In genomic region chr2:155074766-155075330, GRCm38 (mm10) we compare ENCODE assay signal across 8 mouse cellular contexts. TPM values are rescaled to one million over a fixed set of nuclear protein-coding genes. Genes with fewer than 3 reads are reported as not detected.
A peak's percentile ranks its signal among the peaks of the same experiment; 100 is the strongest.
DNase-seq lines count a peak whose midpoint lies in the region; ATAC-seq and TF ChIP-seq lines count a peak whose summit lies in the region.

No protein-coding gene starts in this region.

- no peaks in the 10 kb centered on the region for H3K9me3 ChIP-seq in heart, embryonic 16.5 days (replicated peaks; ENCODE audit: control insufficient read depth, low read length)
- no peaks in the 10 kb centered on the region for H3K9me3 ChIP-seq in liver, embryonic 15.5 days (replicated peaks)
- H3K9me3 ChIP-seq in stomach, embryonic 16.5 days (replicated peaks; ENCODE audit: control insufficient read depth, low read length): no peaks in the 10 kb centered on the region

- H3K27me3 ChIP-seq in thymus, adult 2 months (ENCODE audit: control insufficient read depth, insufficient read depth, low read length): no peaks in the 10 kb centered on the region
- no peaks in the 10 kb centered on the region for H3K27me3 ChIP-seq in heart, embryonic 16.5 days (ENCODE audit: control insufficient read depth, insufficient read depth, low read length)
- H3K27me3 ChIP-seq in liver, embryonic 15.5 days: 0 out of 2 replicates have a peak, but pooled peaks cover 3% of the 10 kb centered on the region
- H3K27me3 ChIP-seq in stomach, embryonic 16.5 days (ENCODE audit: control insufficient read depth, insufficient read depth, low read length): no peaks in the 10 kb centered on the region

- ATAC-seq in heart, embryonic 16.5 days (replicated peaks; ENCODE audit: extremely low read depth, insufficient read depth, low FRiP score): no peak
- no peak for ATAC-seq in liver, embryonic 15.5 days (ENCODE audit: insufficient read depth)
- ATAC-seq in stomach, embryonic 16.5 days (ENCODE audit: insufficient read depth, low FRiP score): no peak; the same call in 1 of the 2 replicates

- H3K9ac ChIP-seq in heart, embryonic 16.5 days (ENCODE audit: low read length): peak overlapping the region; percentile 92
- peak overlapping the region; percentile 84 for H3K9ac ChIP-seq in liver, embryonic 15.5 days
- peak overlapping the region; percentile 91 for H3K9ac ChIP-seq in stomach, embryonic 16.5 days (ENCODE audit: low read length)

- H3K27ac ChIP-seq in thymus, adult 2 months (ENCODE audit: control insufficient read depth, insufficient read depth, low read length): peak overlapping the region; percentile 69
- peak overlapping the region; percentile 60; the same call in 1 of the 2 replicates for H3K27ac ChIP-seq in heart, embryonic 16.5 days (ENCODE audit: low read length)
- peak overlapping the region; percentile 89 for H3K27ac ChIP-seq in liver, embryonic 15.5 days (replicated peaks)
- H3K27ac ChIP-seq in stomach, embryonic 16.5 days (ENCODE audit: low read length): peak overlapping the region; percentile 73

- DNase-seq in gastrocnemius, adult 18-20 months (ENCODE audit: low spot score): peak; percentile 12
- DNase-seq in gastrocnemius, postnatal 4 days (ENCODE audit: low spot score in 2 of 2): no peak
- no peak for DNase-seq in thymus, adult 2 months
- no peak for DNase-seq in thymus, adult 18-20 months
- DNase-seq in urinary bladder, adult 2 months (ENCODE audit: low spot score): no peak

- peaks cover 17% of the 10 kb centered on the region for H3K4me1 ChIP-seq in thymus, adult 2 months (replicated peaks; ENCODE audit: control insufficient read depth, insufficient read depth, low read length)
- peaks cover 13% of the 10 kb centered on the region for H3K4me1 ChIP-seq in heart, embryonic 16.5 days (ENCODE audit: control insufficient read depth, insufficient read depth, low read length)
- peaks cover 52% of the 10 kb centered on the region for H3K4me1 ChIP-seq in liver, embryonic 15.5 days (replicated peaks)
- H3K4me1 ChIP-seq in stomach, embryonic 16.5 days (ENCODE audit: control insufficient read depth, insufficient read depth, low read length): peaks cover 19% of the 10 kb centered on the region

- H3K4me3 ChIP-seq in thymus, adult 2 months (ENCODE audit: control insufficient read depth, insufficient read depth, low read length): peak overlapping the region; percentile 77
- peak overlapping the region; percentile 74 for H3K4me3 ChIP-seq in heart, embryonic 16.5 days (ENCODE audit: low read length)
- H3K4me3 ChIP-seq in liver, embryonic 15.5 days (replicated peaks): peak overlapping the region; percentile 77
- peak overlapping the region; percentile 80 for H3K4me3 ChIP-seq in stomach, embryonic 16.5 days (replicated peaks; ENCODE audit: low read length)

- TF ChIP-seq POLR2A in thymus, adult 2 months (IDR thresholded peaks at IDR 0.05; ENCODE audit: control insufficient read depth, extremely low read depth, insufficient read depth, low read length, poor library complexity): no peak

- peak overlapping the region; percentile 86 for H3K4me2 ChIP-seq in heart, embryonic 16.5 days (ENCODE audit: low read depth, low read length)
- H3K4me2 ChIP-seq in liver, embryonic 15.5 days: peak overlapping the region; percentile 96
- H3K4me2 ChIP-seq in stomach, embryonic 16.5 days (ENCODE audit: low read depth, low read length): peak overlapping the region; percentile 77

- 55% methylated on average over 12 of the region's 12 CpGs for WGBS in thymus, adult 2 months
- 19% methylated on average over 12 of the region's 12 CpGs for WGBS in heart, embryonic 16.5 days
- 14% methylated on average over 12 of the region's 12 CpGs for WGBS in liver, embryonic 15.5 days (ENCODE audit: insufficient replicate concordance)
- WGBS in stomach, embryonic 16.5 days: 19% methylated on average over 12 of the region's 12 CpGs

- no peaks in the 10 kb centered on the region for H3K36me3 ChIP-seq in thymus, adult 2 months (ENCODE audit: control insufficient read depth, insufficient read depth, low read length)
- H3K36me3 ChIP-seq in heart, embryonic 16.5 days (ENCODE audit: control insufficient read depth, insufficient read depth): no peaks in the 10 kb centered on the region
- H3K36me3 ChIP-seq in liver, embryonic 15.5 days (replicated peaks): no peaks in the 10 kb centered on the region
- H3K36me3 ChIP-seq in stomach, embryonic 16.5 days (ENCODE audit: control insufficient read depth, insufficient read depth, low read length): no peaks in the 10 kb centered on the region

- no peak for TF ChIP-seq CTCF in thymus, adult 2 months (IDR thresholded peaks at IDR 0.05; ENCODE audit: borderline replicate concordance, control insufficient read depth, extremely low read depth, insufficient read depth, low read length, poor library complexity)

RNA-seq across cellular contexts. Expression of gene Ahcy, which starts 0.6 kb away (rescaled TPM):
- total RNA-seq in gastrocnemius, adult 18-20 months (2021): 10 to 100 TPM; 14.4 to 15.8 TPM
- 10 to 100 TPM; 25.9 to 28.3 TPM for total RNA-seq in gastrocnemius, postnatal 4 days (2021)
- 90.7 and 99.4 TPM in 2 replicates for polyA plus RNA-seq in thymus, adult 2 months (2012; rRNA removed)
- 39.3 and 42.7 TPM in 2 replicates for polyA plus RNA-seq in heart, embryonic 16.5 days (2015; fragmentation: Nextera tagmentation; extraction: Ambion mirVana)
- polyA plus RNA-seq in liver, embryonic 15.5 days (2015; fragmentation: Nextera tagmentation; extraction: Ambion mirVana): 63.1 and 74.4 TPM in 2 replicates
- 52.4 and 56.2 TPM in 2 replicates for polyA plus RNA-seq in stomach, embryonic 16.5 days (2015; fragmentation: Nextera tagmentation; extraction: Ambion mirVana)
- polyA plus RNA-seq in urinary bladder, adult 2 months (2012; rRNA removed): 42.3 and 47.9 TPM in 2 replicates

RNA-seq across cellular contexts. Expression of gene Gm14226, which starts 56.8 kb away (rescaled TPM):
- not detected for total RNA-seq in gastrocnemius, adult 18-20 months (2021)
- not detected for total RNA-seq in gastrocnemius, postnatal 4 days (2021)
- polyA plus RNA-seq in thymus, adult 2 months (2012; rRNA removed): 0.06 and 0.16 TPM in 2 replicates
- polyA plus RNA-seq in heart, embryonic 16.5 days (2015; fragmentation: Nextera tagmentation; extraction: Ambion mirVana): 0.24 and 0.36 TPM in 2 replicates
- polyA plus RNA-seq in liver, embryonic 15.5 days (2015; fragmentation: Nextera tagmentation; extraction: Ambion mirVana): 0.25 and 0.32 TPM in 2 replicates
- 1.5 and 2.4 TPM in 2 replicates for polyA plus RNA-seq in stomach, embryonic 16.5 days (2015; fragmentation: Nextera tagmentation; extraction: Ambion mirVana)
- polyA plus RNA-seq in urinary bladder, adult 2 months (2012; rRNA removed): 0.31 and 0.55 TPM in 2 replicates

RNA-seq across cellular contexts. Expression of gene Itch, which starts 58.5 kb away (rescaled TPM):
- total RNA-seq in gastrocnemius, adult 18-20 months (2021): 10 to 100 TPM; 18.4 to 18.6 TPM
- 10 to 100 TPM; 36.0 to 39.2 TPM for total RNA-seq in gastrocnemius, postnatal 4 days (2021)
- polyA plus RNA-seq in thymus, adult 2 months (2012; rRNA removed): 15.4 and 16.9 TPM in 2 replicates
- 35.0 and 35.9 TPM in 2 replicates for polyA plus RNA-seq in heart, embryonic 16.5 days (2015; fragmentation: Nextera tagmentation; extraction: Ambion mirVana)
- 16.0 and 17.2 TPM in 2 replicates for polyA plus RNA-seq in liver, embryonic 15.5 days (2015; fragmentation: Nextera tagmentation; extraction: Ambion mirVana)
- polyA plus RNA-seq in stomach, embryonic 16.5 days (2015; fragmentation: Nextera tagmentation; extraction: Ambion mirVana): 51.9 and 54.3 TPM in 2 replicates
- 20.8 and 26.9 TPM in 2 replicates for polyA plus RNA-seq in urinary bladder, adult 2 months (2012; rRNA removed)
